Mouse (Mus musculus): Measurements from ENCODE around the gene Gm26897. TPM values are rescaled to one million over a fixed set of nuclear protein-coding genes. Genes with fewer than 3 reads are reported as not detected.

Gm26897 gene
- polyA plus RNA-seq, 1 experiment from 2014 or later, result not detected

DNA sequence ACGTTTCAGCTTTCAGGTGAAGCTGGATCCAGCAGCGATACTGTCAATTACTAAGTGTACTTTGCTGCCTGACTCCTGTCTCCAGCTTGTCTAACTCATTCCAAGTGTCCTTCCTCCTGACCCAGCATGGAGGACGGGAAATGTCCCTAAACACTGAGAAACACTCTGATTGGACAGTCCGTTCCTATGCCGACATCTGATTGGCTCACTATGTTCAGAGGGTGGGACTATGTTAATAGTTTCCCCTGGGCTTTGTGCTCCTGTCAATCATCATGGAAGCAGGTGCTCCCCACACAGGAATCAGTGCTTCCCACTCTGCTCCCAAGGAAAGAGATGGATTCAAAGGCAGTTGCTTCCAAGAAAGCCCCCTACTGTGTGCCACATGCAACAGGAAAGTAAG lies 21.6 kb downstream of the Gm26897 start:
- Histone ChIP-seq H3K9ac (no peak overlapping the region), H3K4me2 (replicated peaks) (no peak overlapping the region), H3K4me3 (no peak overlapping the region), H3K36me3 (no peaks in the 10 kb centered on the region), H3K27me3 (peaks cover 53% of the 10 kb centered on the region), H3K27ac (no peak overlapping the region), H3K4me1 (peaks cover 6% of the 10 kb centered on the region; the same call in 1 of the 2 replicates), H3K9me3 (no peaks in the 10 kb centered on the region)
- peak; percentile 66 for ATAC-seq (ENCODE audit: low FRiP score, low read depth)
- 13% methylated on average over 5 of the region's 5 CpGs for WGBS

DNA sequence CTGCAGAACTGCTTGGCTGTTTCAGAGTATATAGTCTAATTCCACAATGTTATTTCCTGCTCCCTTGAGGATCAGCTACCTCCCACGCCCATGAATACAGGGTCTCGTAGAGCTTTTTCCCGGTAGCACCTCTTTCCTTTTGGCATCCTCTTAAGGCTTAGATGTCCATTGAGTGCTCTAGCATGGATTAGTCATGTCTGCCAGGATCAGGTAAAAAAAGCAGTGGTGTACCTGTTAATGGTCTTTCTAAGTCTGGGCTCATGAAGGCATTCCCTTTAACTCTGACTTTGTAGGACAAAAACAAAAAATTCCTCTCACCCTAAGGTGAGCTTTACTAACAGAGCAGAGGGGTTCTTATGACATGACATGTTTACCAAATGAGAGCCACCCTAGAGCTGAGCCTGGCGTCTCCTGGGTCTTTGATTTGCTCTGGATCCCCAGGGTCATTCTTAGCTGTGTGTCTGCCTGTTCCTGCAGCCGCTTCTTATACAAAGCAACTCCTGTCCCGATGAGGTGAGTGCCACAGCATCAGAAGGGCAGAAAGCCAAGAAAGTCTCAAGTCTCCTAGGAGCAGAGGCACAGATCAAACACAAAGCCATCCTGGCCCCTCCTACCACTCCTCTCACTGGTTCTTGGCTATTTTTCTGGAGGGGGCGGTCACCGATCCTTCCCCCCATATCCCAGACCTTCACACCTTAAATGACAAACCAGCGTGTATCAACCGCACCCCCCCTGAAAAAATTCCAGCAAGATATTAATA lies 27.2 kb downstream of the Gm26897 start:
- Histone ChIP-seq H3K27me3 (peaks cover 60% of the 10 kb centered on the region), H3K27ac (no peak overlapping the region), H3K9ac (no peak overlapping the region)

DNA sequence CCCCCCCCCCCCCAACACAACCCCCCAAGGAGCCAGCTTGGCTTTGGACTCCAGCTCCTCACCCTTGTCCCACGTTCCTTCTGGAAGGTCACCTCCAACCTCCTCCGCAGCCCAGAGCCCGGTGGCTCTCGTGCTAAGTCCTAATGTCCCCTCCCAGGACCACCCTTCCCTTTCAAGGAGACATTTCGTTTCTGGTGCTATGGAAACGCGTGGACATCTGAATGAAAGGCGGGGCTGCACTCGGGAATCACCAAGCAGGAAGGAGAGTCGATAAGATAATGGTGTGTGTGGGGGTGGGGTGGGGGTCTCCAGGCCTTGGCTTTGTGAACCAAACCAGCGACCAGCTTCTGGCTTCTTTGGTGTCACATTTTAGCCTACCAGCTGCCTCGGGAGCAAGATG lies 27.9 kb downstream of the Gm26897 start:
- H3K9ac ChIP-seq, result no peak overlapping the region
- peak overlapping the region; percentile 57 for H3K4me2 ChIP-seq (replicated peaks)
- 3% methylated on average over 12 of the region's 12 CpGs for WGBS
- H3K4me3 ChIP-seq, result peak overlapping the region; percentile 18; the same call in 1 of the 2 replicates
- H3K36me3 ChIP-seq, result no peaks in the 10 kb centered on the region
- peaks cover 13% of the 10 kb centered on the region; the same call in 1 of the 2 replicates for H3K4me1 ChIP-seq
- no peak overlapping the region for H3K27ac ChIP-seq
- H3K9me3 ChIP-seq, result no peaks in the 10 kb centered on the region
- ATAC-seq (ENCODE audit: low FRiP score, low read depth), result no peak
- H3K27me3 ChIP-seq, result peaks cover 60% of the 10 kb centered on the region

More for the DNA sequence above, 27.2 kb downstream of the Gm26897 start:
- peak overlapping the region; percentile 57 for H3K4me2 ChIP-seq (replicated peaks)
- H3K4me1 ChIP-seq, result peaks cover 13% of the 10 kb centered on the region; the same call in 1 of the 2 replicates
- ATAC-seq (ENCODE audit: low FRiP score, low read depth), result 0 out of 2 replicates have a peak, but pooled peaks have one; percentile 20
- H3K4me3 ChIP-seq, result no peak overlapping the region; the same call in 1 of the 2 replicates
- WGBS, result 26% methylated on average over 10 of the region's 10 CpGs
- H3K36me3 ChIP-seq, result no peaks in the 10 kb centered on the region
- H3K9me3 ChIP-seq, result no peaks in the 10 kb centered on the region

DNA sequence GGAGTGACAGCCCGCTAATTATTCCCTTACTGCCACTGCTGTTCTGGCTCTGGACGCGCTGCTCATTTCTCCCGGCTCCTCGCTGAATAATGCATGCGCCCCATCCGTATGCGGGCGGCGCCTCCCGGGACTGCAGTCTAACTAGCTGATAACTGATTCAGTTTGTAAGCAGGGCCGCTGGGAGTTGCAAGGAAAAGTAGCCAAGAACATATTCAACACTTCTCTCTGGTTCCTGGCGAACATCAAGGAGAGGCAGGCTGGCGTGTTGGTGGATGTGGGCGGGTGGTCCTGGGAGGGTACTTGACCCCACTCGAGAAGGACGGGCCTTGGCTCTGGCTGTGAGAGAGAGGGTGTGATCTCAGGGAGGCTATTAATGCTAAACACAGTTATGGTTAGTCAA lies 28.4 kb downstream of the Gm26897 start:
- no peaks in the 10 kb centered on the region for H3K36me3 ChIP-seq
- no peak overlapping the region for H3K9ac ChIP-seq
- WGBS, result 7% methylated on average over 17 of the region's 17 CpGs
- H3K4me1 ChIP-seq, result peaks cover 13% of the 10 kb centered on the region; the same call in 1 of the 2 replicates
- H3K4me3 ChIP-seq, result 0 out of 2 replicates have a peak overlapping the region, but pooled peaks have one; percentile 18
- peaks cover 60% of the 10 kb centered on the region for H3K27me3 ChIP-seq
- H3K9me3 ChIP-seq, result no peaks in the 10 kb centered on the region
- peak overlapping the region; percentile 57 for H3K4me2 ChIP-seq (replicated peaks)
- H3K27ac ChIP-seq, result no peak overlapping the region
- no peak for ATAC-seq (ENCODE audit: low FRiP score, low read depth)

DNA sequence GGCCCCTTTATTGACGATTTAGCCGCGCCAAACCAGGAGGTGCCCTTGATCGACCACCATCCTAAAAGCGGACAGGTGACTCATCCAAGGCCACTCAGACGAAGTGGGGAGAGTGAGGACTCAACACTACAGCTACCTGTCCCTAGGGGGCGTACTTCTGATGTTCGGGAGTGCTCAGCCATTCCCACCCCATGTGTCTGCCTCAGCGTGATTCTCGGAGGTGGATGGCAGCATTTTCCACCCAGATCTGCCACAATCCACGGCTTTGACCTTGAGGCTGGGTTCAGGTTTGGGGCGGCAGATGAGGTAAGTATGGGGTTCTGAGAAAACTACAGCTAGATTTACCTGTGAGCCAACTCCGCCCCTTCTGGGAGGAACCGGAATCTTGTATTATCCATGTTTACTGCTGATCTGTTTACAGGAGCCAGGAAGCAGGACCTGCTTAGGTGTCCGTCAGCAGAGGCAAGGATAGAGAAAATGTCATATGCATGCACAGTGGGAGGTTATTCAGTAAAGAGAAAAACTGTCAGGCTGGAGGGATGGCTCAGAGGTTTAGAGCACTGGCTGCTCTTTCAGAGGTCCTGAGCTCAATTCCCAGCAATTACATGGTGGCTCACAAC lies 32.1 kb downstream of the Gm26897 start:
- Histone ChIP-seq H3K36me3 (no peaks in the 10 kb centered on the region), H3K4me2 (replicated peaks) (no peak overlapping the region), H3K27ac (no peak overlapping the region), H3K9me3 (no peaks in the 10 kb centered on the region), H3K4me1 (peaks cover 33% of the 10 kb centered on the region), H3K27me3 (peaks cover 45% of the 10 kb centered on the region), H3K4me3 (no peak overlapping the region), H3K9ac (no peak overlapping the region)
- no peak for ATAC-seq (ENCODE audit: low FRiP score, low read depth)
- WGBS, result 76% methylated on average over 15 of the region's 15 CpGs

DNA sequence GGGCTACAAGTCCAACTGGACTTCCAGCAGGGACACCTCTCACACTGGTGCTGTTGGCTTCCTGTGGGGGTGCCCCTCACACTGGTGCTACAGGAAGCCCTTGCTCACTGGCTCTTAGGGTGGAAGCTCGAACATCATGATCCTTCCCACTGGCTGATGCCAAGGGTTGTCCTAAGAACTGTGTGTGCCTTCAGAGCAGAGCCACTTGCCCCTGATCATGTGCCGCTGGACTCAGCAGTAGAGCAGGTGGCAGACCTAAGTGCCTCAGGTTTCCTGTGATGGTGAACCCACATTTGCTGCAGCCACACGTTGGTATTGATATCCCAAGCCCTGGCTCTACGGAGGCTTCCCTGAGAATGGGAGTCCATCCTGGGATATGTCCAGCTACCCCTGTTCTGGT lies 33.0 kb downstream of the Gm26897 start:
- peaks cover 36% of the 10 kb centered on the region for H3K27me3 ChIP-seq
- H3K36me3 ChIP-seq, result no peaks in the 10 kb centered on the region
- no peak overlapping the region for H3K4me2 ChIP-seq (replicated peaks)
- no peak for ATAC-seq (ENCODE audit: low FRiP score, low read depth)
- no peaks in the 10 kb centered on the region for H3K9me3 ChIP-seq
- WGBS, result 81% methylated on average over 4 of the region's 4 CpGs
- H3K4me1 ChIP-seq, result peaks cover 31% of the 10 kb centered on the region
- H3K27ac ChIP-seq, result no peak overlapping the region
- no peak overlapping the region for H3K9ac ChIP-seq
- no peak overlapping the region for H3K4me3 ChIP-seq

DNA sequence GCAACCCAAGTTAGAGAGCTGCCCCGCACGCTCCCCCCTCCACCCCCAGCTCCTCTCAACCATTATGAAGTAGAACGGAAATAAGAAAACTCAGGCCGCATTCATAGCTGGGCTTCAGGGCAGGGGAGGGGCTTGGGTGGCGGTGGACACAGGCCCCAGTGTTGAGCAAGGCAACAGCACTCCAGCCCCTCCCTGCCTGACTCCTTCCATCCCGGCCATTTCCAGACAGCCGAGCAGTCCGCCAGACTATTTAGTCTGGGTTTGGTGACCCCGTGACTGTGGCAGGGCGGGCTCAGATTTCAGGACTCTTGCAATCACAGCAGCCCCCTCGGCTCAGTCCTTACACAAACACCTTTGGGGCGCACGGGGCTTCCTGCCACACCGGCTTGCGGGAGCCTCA lies 36.5 kb downstream of the Gm26897 start:
- H3K4me1 ChIP-seq, result peaks cover 59% of the 10 kb centered on the region
- 0 out of 2 replicates have a peak overlapping the region, but pooled peaks have one; percentile 8 for H3K4me3 ChIP-seq
- 1% methylated on average over 15 of the region's 15 CpGs for WGBS
- peak; percentile 92 for ATAC-seq (ENCODE audit: low FRiP score, low read depth)
- no peaks in the 10 kb centered on the region for H3K36me3 ChIP-seq
- H3K9ac ChIP-seq, result no peak overlapping the region
- H3K27ac ChIP-seq, result peak overlapping the region; percentile 91
- no peaks in the 10 kb centered on the region for H3K9me3 ChIP-seq
- peak overlapping the region; percentile 52 for H3K4me2 ChIP-seq (replicated peaks)
- H3K27me3 ChIP-seq, result peaks cover 1% of the 10 kb centered on the region; the same call in 1 of the 2 replicates

DNA sequence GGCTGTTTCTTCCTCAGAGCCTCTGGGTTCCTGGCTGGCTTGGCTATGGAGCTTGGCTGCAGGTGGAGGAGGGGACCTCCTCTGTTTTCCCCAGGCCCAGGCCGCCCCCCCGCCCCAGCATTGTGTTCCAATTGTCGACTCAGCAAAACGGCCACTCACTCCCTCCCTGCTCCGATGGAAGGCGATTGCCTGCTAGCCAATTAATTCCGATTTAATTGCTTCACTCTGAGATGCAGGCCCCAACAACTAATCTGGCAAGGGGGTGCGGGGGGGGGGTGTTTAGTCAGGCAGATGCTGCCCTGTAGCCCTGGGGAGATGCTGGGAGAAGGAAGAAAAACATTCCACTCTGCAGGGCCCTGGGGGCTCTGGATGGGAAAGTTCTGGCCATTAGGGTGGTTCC lies 38.4 kb downstream of the Gm26897 start:
- Histone ChIP-seq H3K4me1 (peaks cover 59% of the 10 kb centered on the region), H3K4me2 (replicated peaks) (no peak overlapping the region), H3K36me3 (no peaks in the 10 kb centered on the region), H3K9me3 (no peaks in the 10 kb centered on the region), H3K27ac (peak overlapping the region; percentile 52; the same call in 1 of the 2 replicates), H3K27me3 (no peaks in the 10 kb centered on the region), H3K9ac (no peak overlapping the region), H3K4me3 (no peak overlapping the region)
- WGBS, result 25% methylated on average over 8 of the region's 8 CpGs
- no peak for ATAC-seq (ENCODE audit: low FRiP score, low read depth)

DNA sequence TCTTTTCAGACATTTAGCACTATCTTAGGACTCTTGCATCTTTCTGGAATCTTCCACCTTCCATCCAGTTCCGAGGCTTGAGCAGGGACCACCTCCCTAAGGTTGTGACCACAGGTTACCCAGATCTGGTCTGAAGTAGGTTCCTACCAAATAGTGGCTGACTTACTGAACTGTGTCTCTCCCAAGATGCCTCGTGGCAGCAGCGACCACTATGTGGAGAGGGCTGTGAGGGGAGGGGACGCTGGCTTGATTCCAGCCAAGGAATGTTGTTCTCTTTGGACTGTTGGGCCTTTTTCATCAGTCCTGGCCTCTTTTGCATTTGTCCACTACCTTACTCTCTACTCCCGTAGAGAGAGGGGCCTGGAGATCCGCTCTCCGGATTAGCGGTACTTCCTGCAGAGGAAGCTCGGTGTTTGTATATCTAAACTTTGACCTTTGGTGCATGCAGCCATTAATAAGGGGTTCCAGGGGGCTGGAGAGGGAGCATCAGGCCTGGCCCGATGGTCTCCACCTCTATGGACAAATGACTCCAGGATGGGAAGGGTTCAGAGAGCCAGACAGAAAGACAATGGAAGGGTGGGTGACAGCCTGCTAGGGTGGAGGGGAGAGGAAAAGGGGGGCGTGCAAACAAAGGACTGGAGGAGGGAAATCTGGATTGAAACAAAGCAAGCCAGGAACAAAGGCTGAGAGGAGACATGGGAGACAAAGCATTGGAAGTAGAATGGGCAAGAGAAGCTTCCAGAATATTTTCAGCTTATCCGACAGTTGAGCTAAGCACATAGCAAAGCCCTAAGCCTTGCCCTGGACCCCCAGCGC lies 39.1 kb downstream of the Gm26897 start:
- H3K36me3 ChIP-seq, result no peaks in the 10 kb centered on the region
- H3K4me1 ChIP-seq, result peaks cover 59% of the 10 kb centered on the region
- no peak overlapping the region for H3K4me3 ChIP-seq
- no peak overlapping the region for H3K4me2 ChIP-seq (replicated peaks)
- 54% methylated on average over 13 of the region's 13 CpGs for WGBS
- no peak for ATAC-seq (ENCODE audit: low FRiP score, low read depth)
- H3K9ac ChIP-seq, result no peak overlapping the region
- H3K27ac ChIP-seq, result 0 out of 2 replicates have a peak overlapping the region, but pooled peaks have one; percentile 52
- H3K9me3 ChIP-seq, result no peaks in the 10 kb centered on the region
- no peaks in the 10 kb centered on the region for H3K27me3 ChIP-seq

DNA sequence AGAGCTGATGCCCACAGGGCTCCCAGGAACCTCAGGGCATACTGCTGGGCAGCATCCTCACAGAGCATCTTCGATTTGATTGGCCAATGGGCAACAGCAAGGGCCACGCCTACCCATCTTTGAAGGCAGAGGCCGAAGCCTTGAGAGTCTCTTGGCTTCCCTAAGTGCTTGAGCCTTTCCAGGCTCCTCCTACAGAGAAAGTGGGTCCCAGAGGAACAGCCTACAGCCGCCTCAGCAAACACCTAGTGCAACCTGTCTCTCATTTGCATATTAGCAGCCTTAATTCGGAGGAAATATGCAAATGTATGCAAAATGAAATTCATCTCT lies 39.6 kb downstream of the Gm26897 start:
- Histone ChIP-seq H3K9me3 (no peaks in the 10 kb centered on the region), H3K4me3 (no peak overlapping the region), H3K27ac (no peak overlapping the region), H3K9ac (no peak overlapping the region), H3K36me3 (no peaks in the 10 kb centered on the region), H3K4me2 (replicated peaks) (no peak overlapping the region), H3K27me3 (no peaks in the 10 kb centered on the region), H3K4me1 (peaks cover 58% of the 10 kb centered on the region)
- no peak for ATAC-seq (ENCODE audit: low FRiP score, low read depth)
- 55% methylated on average over 5 of the region's 5 CpGs for WGBS

DNA sequence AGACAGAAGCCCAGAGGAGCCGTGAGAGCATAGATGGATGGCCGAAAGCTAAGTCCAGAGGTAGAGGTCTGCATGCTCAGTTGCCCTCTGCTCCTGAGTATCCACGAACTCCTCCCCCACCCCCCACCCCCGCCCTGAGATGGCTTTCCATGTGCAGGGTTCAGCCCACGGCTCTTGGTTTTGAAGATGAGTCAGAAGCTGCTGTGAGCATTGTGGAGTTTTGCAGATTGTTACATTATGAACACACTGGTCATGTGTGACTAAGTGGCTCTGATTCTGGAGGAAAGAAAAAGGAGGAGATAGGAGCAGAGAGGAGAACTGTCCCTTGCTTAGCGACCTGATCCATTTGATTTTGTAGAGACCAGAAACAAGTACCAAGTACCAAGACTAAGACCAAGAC lies 42.5 kb downstream of the Gm26897 start:
- 85% methylated on average over 6 of the region's 6 CpGs for WGBS
- H3K4me3 ChIP-seq, result no peak overlapping the region
- H3K27ac ChIP-seq, result no peak overlapping the region
- H3K9me3 ChIP-seq, result no peaks in the 10 kb centered on the region
- no peak overlapping the region for H3K4me2 ChIP-seq (replicated peaks)
- no peak for ATAC-seq (ENCODE audit: low FRiP score, low read depth)
- H3K9ac ChIP-seq, result no peak overlapping the region
- peaks cover 31% of the 10 kb centered on the region for H3K4me1 ChIP-seq
- no peaks in the 10 kb centered on the region for H3K27me3 ChIP-seq
- H3K36me3 ChIP-seq, result no peaks in the 10 kb centered on the region

DNA sequence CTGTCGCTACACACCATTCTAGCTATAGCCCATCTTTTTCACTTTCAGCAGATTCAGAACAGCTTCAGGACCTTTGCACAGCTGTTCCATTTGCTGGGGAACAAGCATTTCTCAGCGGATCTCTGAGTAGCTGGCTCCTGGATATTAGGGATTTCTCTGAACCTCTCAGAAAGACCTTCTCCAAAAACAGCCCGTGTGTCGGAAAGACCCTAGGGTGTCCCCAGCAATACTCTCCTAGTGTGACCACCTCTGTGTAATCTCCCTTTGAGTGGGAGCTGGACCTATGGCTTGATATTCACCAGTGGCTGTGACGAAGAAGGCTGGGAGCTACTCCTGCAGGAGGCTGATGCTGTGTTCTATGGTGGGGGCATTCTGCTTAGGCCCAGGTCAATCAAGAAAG lies 44.4 kb downstream of the Gm26897 start:
- peaks cover 16% of the 10 kb centered on the region for H3K4me1 ChIP-seq
- 65% methylated on average over 5 of the region's 5 CpGs for WGBS
- H3K36me3 ChIP-seq, result no peaks in the 10 kb centered on the region
- no peak overlapping the region for H3K4me2 ChIP-seq (replicated peaks)
- H3K4me3 ChIP-seq, result no peak overlapping the region
- H3K27ac ChIP-seq, result no peak overlapping the region
- H3K9ac ChIP-seq, result no peak overlapping the region
- ATAC-seq (ENCODE audit: low FRiP score, low read depth), result no peak
- H3K27me3 ChIP-seq, result no peaks in the 10 kb centered on the region
- no peaks in the 10 kb centered on the region for H3K9me3 ChIP-seq
